Mouse (Mus musculus): ENCODE data around the gene Crlf1. TPM values are rescaled to one million over a fixed set of nuclear protein-coding genes. Genes with fewer than 3 reads are reported as not detected.

Crlf1 gene
- total and polyA plus RNA-seq, 3 experiments = 3.8 to 26.6 TPM; not detected in 1

GRCm38 (mm10) chr8:70500386-70501301, 7.7 kb downstream of the Crlf1 start:
- peaks cover 0 to 16% of the 10 kb centered on the region in 2 experiments; a peak in 2 of 4 replicates for H3K36me3 ChIP-seq (ENCODE audit: control insufficient read depth in 1 of 2, insufficient read depth in 2 of 2, low read length in 2 of 2)
- no peaks in the 10 kb centered on the region for H3K9me3 ChIP-seq (replicated peaks; ENCODE audit: insufficient read depth, low read length)
- H3K79me2 ChIP-seq (ENCODE audit: control insufficient read depth, insufficient read depth, low read length, poor library complexity) = peaks cover 9% of the 10 kb centered on the region
- H3K4me1 ChIP-seq (ENCODE audit: control insufficient read depth in 1 of 2, insufficient read depth in 2 of 2, low read length in 2 of 2) = peaks cover 3 to 31% of the 10 kb centered on the region in 2 experiments; a peak in 3 of 4 replicates
- no peaks in the 10 kb centered on the region; a peak in 1 of 4 replicates for H3K27me3 ChIP-seq (ENCODE audit: control insufficient read depth in 1 of 2, insufficient read depth in 2 of 2, low read length in 2 of 2)
- peak overlapping the region; percentile 70 to 84 for H3K4me3 ChIP-seq (ENCODE audit: control insufficient read depth in 1 of 2, insufficient read depth in 1 of 2, low read depth in 2 of 2, low read length in 2 of 2)
- H3K27ac ChIP-seq (ENCODE audit: control insufficient read depth, low read depth, low read length) = peak overlapping the region; percentile 82
- peak overlapping the region; percentile 88 for H3K9ac ChIP-seq (ENCODE audit: control insufficient read depth, low read depth, low read length, poor library complexity, severe bottlenecking)
- peak; percentile 81 for DNase-seq (ENCODE audit: low read depth, low spot score)
- TF ChIP-seq MYB (IDR thresholded peaks at IDR 0.05; ENCODE audit: low read depth, low read length) (no peak), JUND (IDR thresholded peaks at IDR 0.05; ENCODE audit: low read depth, low read length) (no peak), ZMIZ1 (IDR thresholded peaks at IDR 0.05; ENCODE audit: low read depth, low read length) (no peak), ZKSCAN1 (IDR thresholded peaks at IDR 0.05; ENCODE audit: low read depth, low read length) (no peak), POLR2A (IDR thresholded peaks at IDR 0.05; ENCODE audit: control insufficient read depth in 1 of 2, insufficient read depth in 1 of 2, low read depth in 1 of 2, low read length in 2 of 2, poor library complexity in 1 of 2) (peak in 1 of 2 experiments; percentile 53; a peak in 1 of 4 replicates), SMC3 (IDR thresholded peaks at IDR 0.05; ENCODE audit: low read depth, low read length) (no peak), ETS1 (IDR thresholded peaks at IDR 0.05; ENCODE audit: low read depth, low read length) (0 out of 2 replicates have a peak, but pooled peaks have one; percentile 30), NELFE (IDR thresholded peaks at IDR 0.05; ENCODE audit: low read depth, low read length) (no peak; the same call in 1 of the 2 replicates), MYC (IDR thresholded peaks at IDR 0.05; ENCODE audit: low read depth, low read length) (0 out of 2 replicates have a peak, but pooled peaks have one; percentile 36), CHD2 (IDR thresholded peaks at IDR 0.05; ENCODE audit: low read length) (no peak), GATA1 (IDR thresholded peaks at IDR 0.05; ENCODE audit: low read depth, low read length) (no peak; the same call in 1 of the 2 replicates), RAD21 (IDR thresholded peaks at IDR 0.05; ENCODE audit: low read depth, low read length) (no peak), POLR2AphosphoS5 (IDR thresholded peaks at IDR 0.05; ENCODE audit: borderline replicate concordance, low read depth, low read length) (no peak), ZC3H11A (IDR thresholded peaks at IDR 0.05; ENCODE audit: low read depth, low read length) (no peak), UBTF (IDR thresholded peaks at IDR 0.05; ENCODE audit: borderline replicate concordance, insufficient read depth, low read depth, low read length) (no peak), USF2 (IDR thresholded peaks at IDR 0.05; ENCODE audit: borderline replicate concordance in 1 of 2, insufficient read depth in 1 of 2, low read depth in 1 of 2, low read length in 2 of 2) (no peak), TAL1 (IDR thresholded peaks at IDR 0.05; ENCODE audit: low read length) (no peak; the same call in 1 of the 2 replicates), NRF1 (IDR thresholded peaks at IDR 0.05; ENCODE audit: insufficient read depth, low read depth, low read length, poor library complexity, severe bottlenecking) (no peak), ELF1 (IDR thresholded peaks at IDR 0.05; ENCODE audit: low read depth, low read length) (no peak), BHLHE40 (IDR thresholded peaks at IDR 0.05; ENCODE audit: borderline replicate concordance, low read depth, low read length) (peak; percentile 75; the same call in 1 of the 2 replicates), HCFC1 (IDR thresholded peaks at IDR 0.05; ENCODE audit: low read depth, low read length) (no peak), TBP (IDR thresholded peaks at IDR 0.05; ENCODE audit: low read depth, low read length) (0 out of 2 replicates have a peak, but pooled peaks have one; percentile 20), GABPA (IDR thresholded peaks at IDR 0.05; ENCODE audit: low read depth, low read length) (no peak), KAT2A (conservative IDR thresholded peaks at IDR 0.05; ENCODE audit: low read depth, low read length) (no peak), MAX (IDR thresholded peaks at IDR 0.05; ENCODE audit: low read length) (peak; percentile 39), POLR2AphosphoS2 (IDR thresholded peaks at IDR 0.05; ENCODE audit: low read length) (no peak), EP300 (IDR thresholded peaks at IDR 0.05; ENCODE audit: low read depth in 1 of 2, low read length in 2 of 2) (peak in 1 of 2 experiments; percentile 36; a peak in 2 of 4 replicates), MAZ (IDR thresholded peaks at IDR 0.05; ENCODE audit: low read depth, low read length) (no peak), MEF2A (IDR thresholded peaks at IDR 0.05; ENCODE audit: extremely low read depth, insufficient replicate concordance, low read depth, low read length, poor library complexity, severe bottlenecking) (no peak), TCF12 (IDR thresholded peaks at IDR 0.05; ENCODE audit: low read depth, low read length) (0 out of 2 replicates have a peak, but pooled peaks have one; percentile 19), SIN3A (IDR thresholded peaks at IDR 0.05; ENCODE audit: low read length) (peak; percentile 43), CHD1 (IDR thresholded peaks at IDR 0.05; ENCODE audit: low read depth, low read length) (no peak), E2F4 (IDR thresholded peaks at IDR 0.05; ENCODE audit: borderline replicate concordance, low read depth, low read length) (no peak), USF1 (IDR thresholded peaks at IDR 0.05; ENCODE audit: low read depth, low read length) (no peak)

Measured in MEL (cell line).